Mouse (Mus musculus): ENCODE data around the gene Noxo1.

Gene Noxo1

DNA sequence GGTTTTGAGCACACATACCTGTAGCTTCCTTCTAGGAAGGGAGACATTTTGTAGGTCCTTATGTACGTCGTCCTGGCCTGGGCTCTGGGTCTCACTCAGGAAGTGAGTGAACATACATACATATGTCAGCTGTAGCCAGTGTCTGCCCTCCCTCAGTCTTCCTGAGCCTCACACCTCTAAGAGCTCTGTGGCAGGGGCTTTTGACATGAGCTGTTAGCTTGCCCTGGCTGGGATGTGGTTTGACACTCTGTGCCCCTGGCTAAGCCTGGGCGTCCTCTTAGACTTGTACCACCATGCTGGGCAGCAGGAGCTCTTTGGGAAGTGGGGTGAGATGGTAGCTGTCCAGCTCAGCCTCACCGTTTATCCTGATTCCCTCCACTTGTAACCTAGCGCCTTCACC, 24.7 kb upstream of the Noxo1 start:
- TF ChIP-seq CTCF (conservative IDR thresholded peaks at IDR 0.05; ENCODE audit: low read length): no peak
- no peak for TF ChIP-seq POU5F1 (IDR thresholded peaks at IDR 0.05; ENCODE audit: borderline replicate concordance, low read length)
- TF ChIP-seq NANOG (IDR thresholded peaks at IDR 0.05; ENCODE audit: borderline replicate concordance, low read length): no peak
- Histone ChIP-seq H3K4me3 (replicated peaks; ENCODE audit: low read length) (peak overlapping the region; percentile 94), H3K4me1 (replicated peaks; ENCODE audit: low read depth, low read length) (peaks cover 79% of the 10 kb centered on the region), H3K36me3 (ENCODE audit: insufficient read depth, low read length) (peaks cover 30% of the 10 kb centered on the region), H3K9me3 (ENCODE audit: low read length) (no peaks in the 10 kb centered on the region), H3K27me3 (ENCODE audit: insufficient read depth, low read length) (no peaks in the 10 kb centered on the region)

GRCm38 (mm10) chr17:24672141-24672540, 23.9 kb upstream of the Noxo1 start:
- Histone ChIP-seq H3K36me3 (ENCODE audit: insufficient read depth, low read length) (peaks cover 38% of the 10 kb centered on the region), H3K27me3 (ENCODE audit: insufficient read depth, low read length) (no peaks in the 10 kb centered on the region), H3K9me3 (ENCODE audit: low read length) (no peaks in the 10 kb centered on the region), H3K4me1 (replicated peaks; ENCODE audit: low read depth, low read length) (peaks cover 83% of the 10 kb centered on the region), H3K4me3 (replicated peaks; ENCODE audit: low read length) (peak overlapping the region; percentile 94)
- no peak for TF ChIP-seq CTCF (conservative IDR thresholded peaks at IDR 0.05; ENCODE audit: low read length)
- TF ChIP-seq NANOG (IDR thresholded peaks at IDR 0.05; ENCODE audit: borderline replicate concordance, low read length): no peak
- no peak for TF ChIP-seq POU5F1 (IDR thresholded peaks at IDR 0.05; ENCODE audit: borderline replicate concordance, low read length)

DNA sequence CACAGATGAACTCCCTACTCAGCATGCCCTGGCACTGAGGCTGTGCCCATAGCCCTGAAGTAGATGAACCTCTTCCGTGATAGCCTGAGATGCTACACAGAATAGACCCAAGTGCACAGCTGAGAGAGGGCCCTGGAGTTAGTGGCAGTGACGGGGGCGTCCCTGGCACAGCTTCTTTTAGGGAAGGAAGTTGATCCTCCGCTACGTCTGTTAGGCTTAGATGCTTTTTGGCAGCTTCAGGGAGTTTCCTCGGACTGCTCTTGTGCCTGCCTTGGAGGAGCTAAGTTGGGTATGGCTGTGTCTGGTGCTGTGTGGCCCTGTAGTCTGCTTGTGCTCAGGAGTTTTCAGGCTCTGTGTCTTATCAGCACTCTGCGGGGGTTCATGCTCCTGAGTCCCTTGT, 21.8 kb upstream of the Noxo1 start:
- Histone ChIP-seq H3K4me3 (replicated peaks; ENCODE audit: low read length) (peak overlapping the region; percentile 32; the same call in 1 of the 2 replicates), H3K36me3 (ENCODE audit: insufficient read depth, low read length) (peaks cover 58% of the 10 kb centered on the region), H3K9me3 (ENCODE audit: low read length) (no peaks in the 10 kb centered on the region), H3K4me1 (replicated peaks; ENCODE audit: low read depth, low read length) (peaks cover 84% of the 10 kb centered on the region), H3K27me3 (ENCODE audit: insufficient read depth, low read length) (no peaks in the 10 kb centered on the region)
- no peak for TF ChIP-seq CTCF (conservative IDR thresholded peaks at IDR 0.05; ENCODE audit: low read length)
- TF ChIP-seq POU5F1 (IDR thresholded peaks at IDR 0.05; ENCODE audit: borderline replicate concordance, low read length): no peak
- no peak for TF ChIP-seq NANOG (IDR thresholded peaks at IDR 0.05; ENCODE audit: borderline replicate concordance, low read length)

DNA sequence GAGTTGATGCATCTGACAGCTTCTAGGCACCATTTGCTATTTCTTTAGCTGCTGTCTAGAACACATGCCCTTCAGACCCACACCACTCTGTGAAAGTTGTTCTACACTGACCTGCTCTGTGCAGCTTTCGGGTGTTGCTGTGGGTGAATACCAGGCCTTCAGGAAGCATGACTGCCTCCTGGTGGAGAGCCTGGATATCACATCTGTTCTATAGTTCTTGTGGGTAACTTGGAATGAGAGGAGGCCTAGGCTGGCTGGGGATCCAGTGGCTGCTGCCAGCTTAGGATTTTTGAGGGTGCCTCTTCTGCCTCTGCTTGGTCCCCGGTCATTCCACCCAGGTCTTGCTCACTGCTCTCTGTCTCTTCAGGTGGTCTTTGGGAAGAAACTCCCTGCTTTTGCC, 19.8 kb upstream of the Noxo1 start:
- Histone ChIP-seq H3K27me3 (ENCODE audit: insufficient read depth, low read length) (no peaks in the 10 kb centered on the region), H3K36me3 (ENCODE audit: insufficient read depth, low read length) (peaks cover 74% of the 10 kb centered on the region), H3K4me3 (replicated peaks; ENCODE audit: low read length) (0 out of 2 replicates have a peak overlapping the region, but pooled peaks have one; percentile 3), H3K9me3 (ENCODE audit: low read length) (no peaks in the 10 kb centered on the region), H3K4me1 (replicated peaks; ENCODE audit: low read depth, low read length) (peaks cover 74% of the 10 kb centered on the region)
- TF ChIP-seq CTCF (conservative IDR thresholded peaks at IDR 0.05; ENCODE audit: low read length) (peak; percentile 56), POU5F1 (IDR thresholded peaks at IDR 0.05; ENCODE audit: borderline replicate concordance, low read length) (no peak)

DNA sequence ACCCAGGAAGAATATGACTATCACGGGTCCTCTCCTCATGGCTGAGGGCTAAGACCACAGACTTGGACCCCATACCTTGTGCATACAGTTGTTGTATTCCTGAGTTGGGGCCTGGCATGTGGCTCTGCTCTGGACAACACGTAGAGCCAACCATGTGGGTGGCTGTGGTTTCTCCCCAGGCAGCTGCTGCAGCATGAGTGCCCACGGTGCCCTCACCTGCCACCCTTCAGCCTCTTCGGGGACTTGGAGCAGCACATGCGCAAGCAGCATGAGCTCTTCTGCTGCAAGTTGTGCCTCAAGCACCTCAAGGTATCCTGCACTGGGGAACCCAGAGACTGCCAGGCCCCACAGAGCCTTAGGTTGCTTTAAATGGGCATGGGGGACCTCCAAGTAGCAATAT, 19.2 kb upstream of the Noxo1 start:
- Histone ChIP-seq H3K4me1 (replicated peaks; ENCODE audit: low read depth, low read length) (peaks cover 67% of the 10 kb centered on the region), H3K9me3 (ENCODE audit: low read length) (no peaks in the 10 kb centered on the region), H3K27me3 (ENCODE audit: insufficient read depth, low read length) (no peaks in the 10 kb centered on the region), H3K4me3 (replicated peaks; ENCODE audit: low read length) (peak overlapping the region; percentile 49), H3K36me3 (ENCODE audit: insufficient read depth, low read length) (peaks cover 77% of the 10 kb centered on the region)
- TF ChIP-seq POU5F1 (IDR thresholded peaks at IDR 0.05; ENCODE audit: borderline replicate concordance, low read length) (no peak), CTCF (conservative IDR thresholded peaks at IDR 0.05; ENCODE audit: low read length) (no peak), NANOG (IDR thresholded peaks at IDR 0.05; ENCODE audit: borderline replicate concordance, low read length) (no peak)

- Histone ChIP-seq H3K36me3 (ENCODE audit: insufficient read depth, low read length) (peaks cover 82% of the 10 kb centered on the region), H3K27me3 (ENCODE audit: insufficient read depth, low read length) (no peaks in the 10 kb centered on the region), H3K9me3 (ENCODE audit: low read length) (no peaks in the 10 kb centered on the region), H3K4me3 (replicated peaks; ENCODE audit: low read length) (peak overlapping the region; percentile 49), H3K4me1 (replicated peaks; ENCODE audit: low read depth, low read length) (peaks cover 60% of the 10 kb centered on the region)
- TF ChIP-seq NANOG (IDR thresholded peaks at IDR 0.05; ENCODE audit: borderline replicate concordance, low read length): no peak
- no peak for TF ChIP-seq CTCF (conservative IDR thresholded peaks at IDR 0.05; ENCODE audit: low read length)
- no peak for TF ChIP-seq POU5F1 (IDR thresholded peaks at IDR 0.05; ENCODE audit: borderline replicate concordance, low read length)
These were observed 18.4 kb upstream of the Noxo1 start for GRCm38 (mm10) chr17:24677500-24678080.

DNA sequence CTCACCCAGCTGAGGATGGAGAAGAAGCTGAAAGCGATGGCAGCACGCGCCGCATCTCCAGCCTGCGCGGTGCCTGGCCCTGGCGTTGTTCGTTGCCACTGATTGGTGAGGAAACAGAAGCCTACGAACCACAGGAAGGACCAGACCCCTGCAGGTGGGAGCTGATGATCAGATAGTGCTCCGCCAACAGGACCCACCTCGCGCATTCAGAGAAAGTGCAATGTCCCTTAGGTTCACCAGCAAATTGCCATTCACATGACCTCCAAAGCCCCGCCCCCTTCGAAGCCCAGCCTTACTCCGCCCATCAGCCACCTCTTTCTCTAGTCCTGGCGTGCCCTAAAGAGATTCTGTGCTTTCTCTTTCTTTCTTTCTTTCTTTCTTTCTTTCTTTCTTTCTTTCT, 9.5 kb upstream of the Noxo1 start:
- Histone ChIP-seq H3K36me3 (ENCODE audit: insufficient read depth, low read length) (peaks cover 10% of the 10 kb centered on the region), H3K4me1 (replicated peaks; ENCODE audit: low read depth, low read length) (peaks cover 45% of the 10 kb centered on the region)

DNA sequence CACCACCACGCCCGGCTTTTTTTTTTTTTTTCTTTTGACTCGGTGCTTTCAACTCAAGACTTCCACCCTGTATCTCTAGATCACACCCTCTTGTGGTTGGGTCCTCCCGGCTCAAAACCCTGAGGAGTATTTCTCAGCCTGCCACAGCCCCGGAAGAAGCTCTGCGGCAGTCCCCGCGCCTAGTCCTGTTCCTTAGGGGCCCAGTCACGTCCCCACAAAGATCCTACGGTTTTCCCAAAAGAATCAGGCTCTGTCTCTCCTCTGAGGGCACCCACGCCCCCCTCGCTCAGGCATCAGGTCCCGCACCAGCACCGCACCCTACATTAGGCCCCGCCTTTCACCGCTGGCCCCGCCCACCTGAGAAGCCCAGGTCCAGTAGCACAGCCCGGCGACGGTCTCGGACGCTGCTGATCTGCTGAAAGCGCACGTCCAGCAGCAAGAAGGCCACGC, 8.9 kb upstream of the Noxo1 start:
- TF ChIP-seq POU5F1 (IDR thresholded peaks at IDR 0.05; ENCODE audit: borderline replicate concordance, low read length): no peak
- TF ChIP-seq NANOG (IDR thresholded peaks at IDR 0.05; ENCODE audit: borderline replicate concordance, low read length): no peak
- H3K4me3 ChIP-seq (replicated peaks; ENCODE audit: low read length): peak overlapping the region; percentile 69
- H3K36me3 ChIP-seq (ENCODE audit: insufficient read depth, low read length): peaks cover 7% of the 10 kb centered on the region
- H3K9me3 ChIP-seq (ENCODE audit: low read length): no peaks in the 10 kb centered on the region
- peaks cover 49% of the 10 kb centered on the region for H3K4me1 ChIP-seq (replicated peaks; ENCODE audit: low read depth, low read length)
- peaks cover 40% of the 10 kb centered on the region for H3K27me3 ChIP-seq (ENCODE audit: insufficient read depth, low read length)

More for the DNA sequence above, 9.5 kb upstream of the Noxo1 start:
- no peaks in the 10 kb centered on the region for H3K9me3 ChIP-seq (ENCODE audit: low read length)
- peak overlapping the region; percentile 75 for H3K4me3 ChIP-seq (replicated peaks; ENCODE audit: low read length)
- H3K27me3 ChIP-seq (ENCODE audit: insufficient read depth, low read length): peaks cover 40% of the 10 kb centered on the region
- TF ChIP-seq POU5F1 (IDR thresholded peaks at IDR 0.05; ENCODE audit: borderline replicate concordance, low read length) (no peak), NANOG (IDR thresholded peaks at IDR 0.05; ENCODE audit: borderline replicate concordance, low read length) (no peak), CTCF (conservative IDR thresholded peaks at IDR 0.05; ENCODE audit: low read length) (no peak)

GRCm38 (mm10) chr17:24687599-24687998, 8.4 kb upstream of the Noxo1 start:
- Histone ChIP-seq H3K27me3 (ENCODE audit: insufficient read depth, low read length) (peaks cover 40% of the 10 kb centered on the region), H3K4me1 (replicated peaks; ENCODE audit: low read depth, low read length) (peaks cover 53% of the 10 kb centered on the region), H3K9me3 (ENCODE audit: low read length) (no peaks in the 10 kb centered on the region), H3K4me3 (replicated peaks; ENCODE audit: low read length) (peak overlapping the region; percentile 69), H3K36me3 (ENCODE audit: insufficient read depth, low read length) (peaks cover 8% of the 10 kb centered on the region)
- TF ChIP-seq NANOG (IDR thresholded peaks at IDR 0.05; ENCODE audit: borderline replicate concordance, low read length) (no peak), CTCF (conservative IDR thresholded peaks at IDR 0.05; ENCODE audit: low read length) (no peak), POU5F1 (IDR thresholded peaks at IDR 0.05; ENCODE audit: borderline replicate concordance, low read length) (no peak)
